Mouse (Mus musculus) MEL (cell line): ENCODE data around the gene Pzp. TPM values are rescaled to one million over a fixed set of nuclear protein-coding genes. Genes with fewer than 3 reads are reported as not detected.

Source experiments
- DNase-seq: peaks from one replicate; pipeline ENCODE4 v3.0.0; 2011; ENCODE audit warnings: low read depth, low spot score
- H3K27ac ChIP-seq: 2 replicates; pipeline ENCODE4 v1.5.1; 2012; ENCODE audit warnings: low read depth, mild to moderate bottlenecking, control low read depth, low read length, moderate library complexity; ENCODE audit not compliant: control insufficient read depth
- H3K27me3 ChIP-seq, 2 experiments: fragments of 150-350 bp in 1 of 2; sonication (generic) in 1 of 2; 2 replicates each; pipeline ENCODE4 v1.6.1; 2012; ENCODE audit warnings: low read length in 2 of 2, mild to moderate bottlenecking in 2 of 2, improper control_type of control experiment in 1 of 2, moderate library complexity in 1 of 2; ENCODE audit not compliant: insufficient read depth in 2 of 2, control insufficient read depth in 1 of 2
- H3K36me3 ChIP-seq, 2 experiments: 2 replicates each; pipeline ENCODE4 v1.6.1; 2012 to 2014; ENCODE audit warnings: low read length in 2 of 2, improper control_type of control experiment in 1 of 2, inconsistent platforms in 1 of 2, mild to moderate bottlenecking in 1 of 2; ENCODE audit not compliant: insufficient read depth in 2 of 2, control insufficient read depth in 1 of 2
- H3K4me1 ChIP-seq, 2 experiments: fragments of 150-350 bp in 1 of 2; sonication (generic) in 1 of 2; 2 replicates each; pipeline ENCODE4 v1.6.1; 2012; ENCODE audit warnings: low read length in 2 of 2, improper control_type of control experiment in 1 of 2, mild to moderate bottlenecking in 1 of 2; ENCODE audit not compliant: insufficient read depth in 2 of 2, control insufficient read depth in 1 of 2
- H3K4me3 ChIP-seq, 2 experiments: fragments of 150-350 bp in 1 of 2; sonication (generic) in 1 of 2; 2 replicates each; pipeline ENCODE4 v1.5.1; 2012; ENCODE audit warnings: low read depth in 2 of 2, low read length in 2 of 2, mild to moderate bottlenecking in 2 of 2, moderate library complexity in 2 of 2, control low read depth in 1 of 2, improper control_type of control experiment in 1 of 2; ENCODE audit not compliant: control insufficient read depth in 1 of 2, insufficient read depth in 1 of 2
- H3K79me2 ChIP-seq: 2 replicates; pipeline ENCODE4 v1.6.1; 2012; ENCODE audit warnings: mild to moderate bottlenecking, low read length, moderate library complexity; ENCODE audit not compliant: control insufficient read depth, poor library complexity, insufficient read depth
- H3K9ac ChIP-seq: 2 replicates; pipeline ENCODE4 v1.6.1; 2012; ENCODE audit warnings: low read depth, mild to moderate bottlenecking, control low read depth, low read length, moderate library complexity; ENCODE audit not compliant: control insufficient read depth, poor library complexity, severe bottlenecking
- H3K9me3 ChIP-seq: fragments of 150-350 bp; sonication (generic); replicated peaks from 2 replicates; pipeline ENCODE4 v1.6.1; 2012; ENCODE audit warnings: mild to moderate bottlenecking, low read length, improper control_type of control experiment, moderate library complexity; ENCODE audit not compliant: insufficient read depth
- E2F4 ChIP-seq: IDR thresholded peaks from 2 replicates; pipeline ENCODE4 v1.6.1; 2011; ENCODE audit warnings: low read depth, low read length, improper control_type of control experiment, borderline replicate concordance
- EP300 ChIP-seq, 2 experiments: IDR thresholded peaks; 2 replicates each; pipeline ENCODE4 v1.6.1; 2011; ENCODE audit warnings: improper control_type of control experiment in 2 of 2, low read length in 2 of 2, low read depth in 1 of 2, mild to moderate bottlenecking in 1 of 2
- ETS1 ChIP-seq: IDR thresholded peaks from 2 replicates; pipeline ENCODE4 v1.6.1; 2012; ENCODE audit warnings: low read depth, mild to moderate bottlenecking, inconsistent platforms, low read length, improper control_type of control experiment, moderate library complexity
- GATA1 ChIP-seq: IDR thresholded peaks from 2 replicates; pipeline ENCODE4 v1.6.1; 2011; ENCODE audit warnings: low read depth, low read length, improper control_type of control experiment
- HCFC1 ChIP-seq: IDR thresholded peaks from 2 replicates; pipeline ENCODE4 v1.6.1; 2012; ENCODE audit warnings: low read depth, mild to moderate bottlenecking, inconsistent platforms, low read length, improper control_type of control experiment, moderate library complexity
- JUND ChIP-seq: IDR thresholded peaks from 2 replicates; pipeline ENCODE4 v1.6.1; 2011; ENCODE audit warnings: low read depth, mild to moderate bottlenecking, improper control_type of control experiment, low read length
- KAT2A ChIP-seq: conservative IDR thresholded peaks from 2 replicates; pipeline ENCODE4 v1.6.1; 2012; ENCODE audit warnings: low read depth, low read length, improper control_type of control experiment, inconsistent platforms
- MAFK ChIP-seq: IDR thresholded peaks from 2 replicates; pipeline ENCODE4 v1.6.1; 2011; ENCODE audit warnings: low read depth, mild to moderate bottlenecking, low read length, improper control_type of control experiment, borderline replicate concordance
- MAX ChIP-seq: IDR thresholded peaks from 2 replicates; pipeline ENCODE4 v1.6.1; 2011; ENCODE audit warnings: low read length, improper control_type of control experiment
- MYC ChIP-seq: IDR thresholded peaks from 2 replicates; pipeline ENCODE4 v1.6.1; 2011; ENCODE audit warnings: low read depth, mild to moderate bottlenecking, low read length, improper control_type of control experiment, moderate library complexity
- POLR2A ChIP-seq, 2 experiments: IDR thresholded peaks; 2 replicates each; pipeline ENCODE4 v1.6.1; 2011 to 2012; ENCODE audit warnings: low read length in 2 of 2, mild to moderate bottlenecking in 2 of 2, control low read depth in 1 of 2, improper control_type of control experiment in 1 of 2, low read depth in 1 of 2, moderate library complexity in 1 of 2; ENCODE audit not compliant: control insufficient read depth in 1 of 2, insufficient read depth in 1 of 2, poor library complexity in 1 of 2
- SIN3A ChIP-seq: IDR thresholded peaks from 2 replicates; pipeline ENCODE4 v1.6.1; 2012; ENCODE audit warnings: low read length, improper control_type of control experiment, inconsistent platforms
- TAL1 ChIP-seq: IDR thresholded peaks from 2 replicates; pipeline ENCODE4 v1.6.1; 2012; ENCODE audit warnings: mild to moderate bottlenecking, inconsistent platforms, low read length, moderate library complexity, mixed read lengths
- TBP ChIP-seq: IDR thresholded peaks from 2 replicates; pipeline ENCODE4 v1.8.0; 2011; ENCODE audit warnings: low read depth, low read length, improper control_type of control experiment
- USF1 ChIP-seq: IDR thresholded peaks from 2 replicates; pipeline ENCODE4 v1.6.1; 2014; ENCODE audit warnings: low read depth, mild to moderate bottlenecking, inconsistent platforms, low read length, improper control_type of control experiment, moderate library complexity
- ZC3H11A ChIP-seq: IDR thresholded peaks from 2 replicates; pipeline ENCODE4 v1.6.1; 2012; ENCODE audit warnings: low read depth, mild to moderate bottlenecking, inconsistent platforms, low read length, improper control_type of control experiment
- ZNF384 ChIP-seq: IDR thresholded peaks from 2 replicates; pipeline ENCODE4 v1.6.1; 2012; ENCODE audit warnings: low read depth, mild to moderate bottlenecking, inconsistent platforms, low read length, improper control_type of control experiment
- polyA plus RNA-seq, 2 experiments: library from polyadenylated mRNA; stranded (reverse) in 1 of 2; unstranded in 1 of 2; fragments of >175 nt in 1 of 2; fragments of >200 nt in 1 of 2; gene quantifications; 2 replicates each; pipeline versions ENCODE4 v1.2.1 to v1.2.4; 2012; ENCODE audit warnings: low replicate concordance in 2 of 2, low read depth in 1 of 2; ENCODE audit not compliant: insufficient read length in 2 of 2, insufficient read depth in 1 of 2, missing spikeins in 1 of 2
- total RNA-seq: library from RNA; depleted of rRNA; stranded (reverse); fragments of 300-350 nt; gene quantifications from 2 replicates; pipeline ENCODE4 v1.2.3, GENCODE M21; 2012

Pzp gene
- total and polyA plus RNA-seq, 3 experiments, result not detected

DNA sequence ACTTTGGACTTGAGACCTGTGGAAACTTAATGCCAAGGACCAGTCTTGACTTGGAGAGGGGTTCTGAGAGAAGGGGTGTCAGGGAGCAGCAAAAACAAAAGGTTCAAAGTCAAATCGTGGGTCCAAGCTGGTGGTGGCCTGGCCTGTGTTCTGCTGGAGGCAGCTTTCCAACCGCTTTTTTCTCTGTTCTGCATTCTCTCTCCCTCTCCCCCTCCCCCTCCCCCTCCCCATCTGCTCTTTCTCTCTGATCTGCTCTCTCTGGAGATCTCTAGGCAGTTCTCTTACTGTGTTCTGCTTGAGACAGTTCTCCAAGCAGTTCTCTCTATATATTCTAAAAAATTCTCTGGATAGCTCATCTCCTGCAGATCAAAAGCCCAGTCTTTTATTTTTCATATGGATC, 66.2 kb downstream of the Pzp start:
- no peaks in the 10 kb centered on the region for H3K36me3 ChIP-seq
- no peaks in the 10 kb centered on the region for H3K9me3 ChIP-seq
- H3K27ac ChIP-seq, result no peak overlapping the region
- no peak overlapping the region for H3K4me3 ChIP-seq
- no peak for DNase-seq
- no peak for TF ChIP-seq E2F4
- no peak for TF ChIP-seq ETS1
- no peak for TF ChIP-seq USF1
- TF ChIP-seq TAL1, result no peak
- TF ChIP-seq KAT2A, result no peak
- TF ChIP-seq ZNF384, result no peak
- no peak for TF ChIP-seq JUND
- no peak for TF ChIP-seq MYC
- no peak for TF ChIP-seq MAFK
- TF ChIP-seq SIN3A, result no peak
- no peak for TF ChIP-seq HCFC1
- TF ChIP-seq EP300 (IDR thresholded peaks at IDR 0.05; ENCODE audit: low read depth in 1 of 2, low read length in 2 of 2), result no peak
- TF ChIP-seq POLR2A (IDR thresholded peaks at IDR 0.05; ENCODE audit: control insufficient read depth in 1 of 2, insufficient read depth in 1 of 2, low read depth in 1 of 2, low read length in 2 of 2, poor library complexity in 1 of 2), result no peak
- no peaks in the 10 kb centered on the region for H3K79me2 ChIP-seq
- H3K27me3 ChIP-seq, result no peaks in the 10 kb centered on the region
- no peaks in the 10 kb centered on the region for H3K4me1 ChIP-seq
- no peak overlapping the region for H3K9ac ChIP-seq

DNA sequence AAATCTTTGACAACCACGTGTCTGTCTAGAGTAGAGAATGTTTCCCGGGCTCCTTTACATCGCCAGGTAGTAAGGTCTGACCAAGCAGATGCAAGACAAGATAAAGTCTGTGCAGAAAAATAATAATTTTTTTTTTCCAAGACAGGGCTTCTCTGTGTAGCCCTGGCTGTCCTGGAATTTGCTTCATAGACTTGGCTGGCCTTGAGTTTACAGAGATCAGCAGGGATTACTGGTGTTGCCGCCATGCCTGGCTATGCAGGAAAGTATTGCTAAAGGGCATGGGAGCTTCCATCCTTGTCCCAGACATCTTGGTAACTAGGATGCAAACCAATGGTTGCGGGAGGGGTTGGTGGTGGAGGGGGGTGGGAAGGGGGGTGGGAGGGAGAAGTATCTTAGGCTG, 69.3 kb downstream of the Pzp start:
- Histone ChIP-seq H3K9ac (no peak overlapping the region), H3K79me2 (no peaks in the 10 kb centered on the region), H3K4me3 (no peak overlapping the region), H3K27me3 (no peaks in the 10 kb centered on the region; a peak in 1 of 4 replicates), H3K4me1 (no peaks in the 10 kb centered on the region), H3K9me3 (no peaks in the 10 kb centered on the region), H3K27ac (no peak overlapping the region)
- DNase-seq, result no peak
- no peak for TF ChIP-seq MAX
- TF ChIP-seq KAT2A, result no peak
- no peak for TF ChIP-seq TAL1
- TF ChIP-seq ZC3H11A, result no peak
- no peak for TF ChIP-seq TBP
- no peak for TF ChIP-seq GATA1
- TF ChIP-seq, all 39 proteins: peak for 0
- H3K36me3 ChIP-seq, result no peaks in the 10 kb centered on the region
